Mouse (Mus musculus) forebrain, embryonic 11.5 days (tissue): ENCODE measurements around the gene Gba. TPM values are rescaled to one million over a fixed set of nuclear protein-coding genes. Genes with fewer than 3 reads are reported as not detected.

Source experiments
- ATAC-seq: fragments of 200-750 bp; cut with Nextera tagmentation; replicated peaks from 2 replicates; pipeline ENCODE4 v1.8.0; 2017; ENCODE audit warnings: moderate TSS enrichment; ENCODE audit not compliant: low FRiP score
- DNase-seq: peaks from one replicate; pipeline ENCODE4 v3.0.0-alpha.2; 2017; ENCODE audit warnings: low spot score
- H3K27ac ChIP-seq: fragments of 300-500 bp; sonication (generic); 2 replicates; pipeline ENCODE4 v1.5.1; 2014; ENCODE audit warnings: low read depth, low read length
- H3K27me3 ChIP-seq: fragments of 300-500 bp; sonication (generic); 2 replicates; pipeline ENCODE4 v1.6.1; 2014; ENCODE audit warnings: mild to moderate bottlenecking, low read length, mixed read lengths; ENCODE audit not compliant: control insufficient read depth, insufficient read depth
- H3K36me3 ChIP-seq: fragments of 300-500 bp; sonication (generic); 2 replicates; pipeline ENCODE4 v1.6.1; 2014; ENCODE audit warnings: mild to moderate bottlenecking, low read length, moderate library complexity, mixed read lengths; ENCODE audit not compliant: control insufficient read depth, insufficient read depth
- H3K4me1 ChIP-seq: fragments of 300-500 bp; sonication (generic); replicated peaks from 2 replicates; pipeline ENCODE4 v1.6.1; 2014; ENCODE audit warnings: low read length, mixed read lengths; ENCODE audit not compliant: control insufficient read depth, insufficient read depth
- H3K4me2 ChIP-seq: fragments of 300-500 bp; sonication (generic); 2 replicates; pipeline ENCODE4 v1.6.1; 2014; ENCODE audit warnings: low read depth, mild to moderate bottlenecking, low read length, moderate library complexity, mixed read lengths; ENCODE audit not compliant: severe bottlenecking
- H3K4me3 ChIP-seq: fragments of 300-500 bp; sonication (generic); 2 replicates; pipeline ENCODE4 v1.5.1; 2014; ENCODE audit warnings: low read depth, low read length
- H3K9ac ChIP-seq: fragments of 300-500 bp; sonication (generic); 2 replicates; pipeline ENCODE4 v1.6.1; 2014; ENCODE audit warnings: low read length
- H3K9me3 ChIP-seq: fragments of 300-500 bp; sonication (generic); 2 replicates; pipeline ENCODE4 v1.6.1; 2016; ENCODE audit warnings: low read length, mixed read lengths; ENCODE audit not compliant: control insufficient read depth
- WGBS: fragments of 180-500 bp; shearing (Covaris S2); extraction: QIAGEN DNeasy Blood & Tissue Kit; methylation state at CpG from one replicate; pipeline ENCODE4 v1.1.7; 2014; 5-methylcytosine and 5-hydroxymethylcytosine counted together
- polyA plus RNA-seq: library from polyadenylated mRNA; unstranded; fragments of >200 nt; fragmentation: Nextera tagmentation; extraction: Ambion mirVana; gene quantifications from 2 replicates; pipeline ENCODE4 v1.2.1, GENCODE M21; 2014

Gene Gba
- polyA plus RNA-seq, 1 experiment from 2014 or later, result 32.4 TPM

GRCm38 (mm10) chr3:89230561-89230960 is 27.8 kb downstream of the Gba start:
- H3K4me1 ChIP-seq, result peaks cover 6% of the 10 kb centered on the region; the same call in 1 of the 2 replicates
- no peak overlapping the region for H3K27ac ChIP-seq
- no peak overlapping the region for H3K4me3 ChIP-seq
- DNase-seq, result no peak
- 96% methylated on average over 2 of the region's 2 CpGs for WGBS
- H3K4me2 ChIP-seq, result no peak overlapping the region
- no peaks in the 10 kb centered on the region for H3K9me3 ChIP-seq
- no peaks in the 10 kb centered on the region for H3K27me3 ChIP-seq
- no peaks in the 10 kb centered on the region; the same call in 1 of the 2 replicates for H3K36me3 ChIP-seq
- no peak overlapping the region for H3K9ac ChIP-seq
- ATAC-seq, result no peak

DNA sequence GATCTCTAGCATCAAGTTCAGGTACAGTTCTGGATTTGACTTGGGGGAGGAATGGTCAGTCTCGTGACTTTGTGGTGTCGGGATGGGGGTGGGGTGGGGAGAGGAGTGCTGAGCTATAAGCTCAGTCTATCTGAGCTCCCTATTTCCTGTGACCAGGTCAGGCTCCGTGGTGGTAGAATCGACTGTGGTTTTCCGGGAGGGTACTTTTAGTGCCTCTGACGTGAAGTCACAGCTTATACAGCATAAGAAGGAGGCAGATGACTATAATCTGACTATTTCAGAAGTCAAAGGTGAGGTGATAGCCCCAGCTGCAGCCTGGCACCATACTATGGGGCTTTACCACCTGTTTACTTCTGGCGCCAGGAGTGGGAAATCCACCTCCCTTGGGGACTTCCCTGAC is 28.6 kb downstream of the Gba start:
- no peaks in the 10 kb centered on the region for H3K9me3 ChIP-seq
- 75% methylated on average over 7 of the region's 7 CpGs for WGBS
- peaks cover 2% of the 10 kb centered on the region; the same call in 1 of the 2 replicates for H3K36me3 ChIP-seq
- no peak overlapping the region for H3K9ac ChIP-seq
- no peak for DNase-seq
- no peak for ATAC-seq
- no peak overlapping the region for H3K4me3 ChIP-seq
- H3K27ac ChIP-seq, result no peak overlapping the region
- peaks cover 6% of the 10 kb centered on the region; the same call in 1 of the 2 replicates for H3K4me1 ChIP-seq
- no peak overlapping the region for H3K4me2 ChIP-seq
- H3K27me3 ChIP-seq, result no peaks in the 10 kb centered on the region

DNA sequence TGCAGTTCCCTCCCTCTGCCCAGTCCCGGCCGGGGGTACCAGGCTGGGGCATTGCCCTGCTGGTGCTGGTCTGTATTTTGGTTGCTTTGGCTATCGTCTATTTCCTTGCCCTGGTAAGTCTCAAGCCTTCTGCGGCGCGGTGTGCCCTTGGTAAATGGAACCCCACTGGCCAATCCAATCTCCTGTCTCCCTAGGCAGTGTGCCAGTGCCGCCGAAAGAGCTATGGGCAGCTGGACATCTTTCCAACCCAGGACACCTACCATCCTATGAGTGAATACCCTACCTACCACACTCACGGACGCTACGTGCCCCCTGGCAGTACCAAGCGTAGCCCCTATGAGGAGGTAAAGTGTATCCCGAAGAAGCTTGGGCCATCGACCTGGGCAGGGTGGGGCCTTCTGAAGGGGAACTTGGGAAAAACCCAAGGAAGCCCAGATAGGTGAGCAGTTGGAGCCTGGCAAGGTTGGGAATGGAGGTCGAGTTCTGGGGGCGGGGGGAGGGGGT is 29.1 kb downstream of the Gba start:
- Histone ChIP-seq H3K9ac (no peak overlapping the region), H3K27ac (no peak overlapping the region), H3K9me3 (no peaks in the 10 kb centered on the region), H3K4me2 (no peak overlapping the region), H3K27me3 (no peaks in the 10 kb centered on the region), H3K4me1 (peaks cover 6% of the 10 kb centered on the region; the same call in 1 of the 2 replicates), H3K4me3 (no peak overlapping the region), H3K36me3 (peaks cover 2% of the 10 kb centered on the region; the same call in 1 of the 2 replicates)
- 78% methylated on average over 16 of the region's 16 CpGs for WGBS
- DNase-seq (no peak), ATAC-seq (no peak)

- Histone ChIP-seq H3K27ac (no peak overlapping the region), H3K27me3 (no peaks in the 10 kb centered on the region), H3K4me3 (no peak overlapping the region), H3K9ac (no peak overlapping the region), H3K4me1 (peaks cover 6% of the 10 kb centered on the region; the same call in 1 of the 2 replicates), H3K36me3 (peaks cover 2% of the 10 kb centered on the region; the same call in 1 of the 2 replicates), H3K4me2 (no peak overlapping the region), H3K9me3 (no peaks in the 10 kb centered on the region)
- no peak for DNase-seq
- WGBS, result 67% methylated on average over 6 of the region's 6 CpGs
- ATAC-seq, result no peak
These were observed 29.9 kb downstream of the Gba start for GRCm38 (mm10) chr3:89232614-89233013.

DNA sequence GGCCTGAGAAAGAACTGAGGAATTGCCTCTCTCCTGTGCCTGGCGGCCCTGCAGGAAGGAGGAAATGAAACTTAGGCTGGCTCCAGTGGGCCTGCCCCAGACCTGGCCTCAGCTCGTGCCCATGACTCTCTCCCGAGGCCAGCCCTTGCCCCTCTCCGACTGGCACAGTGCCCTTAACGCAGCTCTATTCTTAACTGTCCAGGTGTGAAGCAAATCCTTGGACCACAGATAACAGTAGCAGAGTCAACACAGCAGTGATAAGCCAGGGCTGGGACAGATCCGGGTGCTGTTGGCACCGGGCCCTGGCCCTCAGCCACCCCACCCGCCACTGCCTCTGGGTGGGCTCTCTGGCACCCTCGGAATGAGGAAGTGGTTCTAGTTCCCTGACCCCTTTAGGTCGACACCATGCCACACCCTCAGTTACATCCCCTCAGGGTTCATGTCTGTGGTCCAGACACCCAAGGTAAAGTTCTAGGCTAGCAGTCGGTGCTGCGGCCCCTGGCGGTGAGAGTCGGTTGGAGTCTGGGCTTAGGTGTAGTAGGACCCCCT is 30.9 kb downstream of the Gba start:
- Histone ChIP-seq H3K36me3 (peaks cover 2% of the 10 kb centered on the region; the same call in 1 of the 2 replicates), H3K4me1 (peaks cover 2% of the 10 kb centered on the region; the same call in 1 of the 2 replicates), H3K4me2 (no peak overlapping the region), H3K27me3 (no peaks in the 10 kb centered on the region), H3K9me3 (no peaks in the 10 kb centered on the region), H3K9ac (no peak overlapping the region), H3K4me3 (no peak overlapping the region), H3K27ac (no peak overlapping the region)
- no peak for ATAC-seq
- no peak for DNase-seq
- WGBS, result 87% methylated on average over 14 of the region's 14 CpGs

GRCm38 (mm10) chr3:89236516-89236915 is 33.8 kb downstream of the Gba start:
- no peak overlapping the region for H3K4me2 ChIP-seq
- no peak overlapping the region for H3K9ac ChIP-seq
- peak; percentile 49 for DNase-seq
- no peak for ATAC-seq
- no peak overlapping the region for H3K4me3 ChIP-seq
- H3K4me1 ChIP-seq, result no peaks in the 10 kb centered on the region
- no peaks in the 10 kb centered on the region for H3K27me3 ChIP-seq
- H3K36me3 ChIP-seq, result peaks cover 2% of the 10 kb centered on the region; the same call in 1 of the 2 replicates
- H3K27ac ChIP-seq, result no peak overlapping the region
- no peaks in the 10 kb centered on the region for H3K9me3 ChIP-seq
- 95% methylated on average over 10 of the region's 10 CpGs for WGBS

DNA sequence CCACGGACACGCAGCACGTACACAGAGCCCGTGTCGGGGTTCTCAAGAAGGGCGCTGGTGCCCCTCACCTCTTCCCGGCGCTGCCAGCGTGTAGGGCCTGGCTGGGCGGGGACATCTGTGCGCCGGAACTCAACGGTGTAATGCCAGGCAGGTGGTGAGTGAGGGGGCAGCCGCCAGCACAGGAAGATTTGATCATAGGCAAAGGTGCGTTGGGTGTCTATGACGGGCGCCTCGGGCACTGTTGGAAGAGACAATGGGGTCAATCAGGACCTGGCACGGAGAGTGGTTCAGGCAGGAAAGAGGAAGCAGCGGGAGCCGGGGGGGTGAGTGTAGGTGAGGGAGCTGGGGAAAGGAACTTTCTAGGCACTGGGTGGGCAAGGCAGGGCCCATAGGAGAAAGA is 35.0 kb downstream of the Gba start:
- Histone ChIP-seq H3K9me3 (no peaks in the 10 kb centered on the region), H3K4me3 (no peak overlapping the region), H3K27me3 (no peaks in the 10 kb centered on the region), H3K36me3 (peaks cover 2% of the 10 kb centered on the region; the same call in 1 of the 2 replicates), H3K4me2 (no peak overlapping the region), H3K4me1 (no peaks in the 10 kb centered on the region), H3K9ac (no peak overlapping the region), H3K27ac (no peak overlapping the region)
- ATAC-seq, result no peak
- 95% methylated on average over 21 of the region's 21 CpGs for WGBS
- no peak for DNase-seq

DNA sequence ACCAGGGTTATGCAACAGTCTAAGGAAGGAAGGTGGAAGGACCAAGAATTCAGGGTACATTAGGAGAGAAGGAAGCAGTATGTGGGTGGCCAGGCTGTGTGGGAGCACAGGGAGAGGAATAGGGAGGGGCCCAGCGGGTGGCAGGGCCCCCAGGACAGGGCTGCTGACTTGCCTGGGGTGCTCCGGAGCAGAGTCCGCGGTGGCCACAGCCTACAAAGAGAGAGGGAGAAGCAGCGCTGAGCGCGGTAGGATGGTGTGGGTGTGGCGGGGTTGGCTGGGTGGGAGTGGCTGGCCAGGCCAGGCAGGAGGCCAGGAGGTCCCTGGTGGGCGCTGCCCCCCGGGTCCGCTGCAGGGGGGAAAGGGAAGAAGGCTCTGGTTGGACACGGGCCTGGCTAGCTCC is 35.8 kb downstream of the Gba start:
- H3K4me3 ChIP-seq, result no peak overlapping the region
- no peak overlapping the region for H3K4me2 ChIP-seq
- H3K9me3 ChIP-seq, result no peaks in the 10 kb centered on the region
- ATAC-seq (no peak), DNase-seq (no peak)
- peaks cover 2% of the 10 kb centered on the region; the same call in 1 of the 2 replicates for H3K36me3 ChIP-seq
- no peaks in the 10 kb centered on the region for H3K27me3 ChIP-seq
- WGBS, result 80% methylated on average over 12 of the region's 12 CpGs
- no peak overlapping the region for H3K9ac ChIP-seq
- no peak overlapping the region for H3K27ac ChIP-seq
- peaks cover 2% of the 10 kb centered on the region for H3K4me1 ChIP-seq
